Mouse (Mus musculus) forebrain, embryonic 10.5 days (tissue): ENCODE results near the gene Gstm3. TPM values are rescaled to one million over a fixed set of nuclear protein-coding genes. Genes with fewer than 3 reads are reported as not detected.
"Not testable (repeated sequence)": the region's sequence is repeated elsewhere in the genome, so short reads cannot be mapped to it uniquely, and the experiment has no call there.

ENCODE experiments used
- DNase-seq: peaks from one replicate; pipeline ENCODE4 v3.0.0-alpha.2; 2017; ENCODE audit warnings: low spot score; ENCODE audit errors: extremely low spot score
- H3K27ac ChIP-seq: fragments of 300-500 bp; sonication (generic); 2 replicates; pipeline ENCODE4 v1.5.1; 2016; ENCODE audit warnings: mild to moderate bottlenecking
- H3K27me3 ChIP-seq: fragments of 300-500 bp; sonication (generic); 2 replicates; pipeline ENCODE4 v1.6.1; 2016; ENCODE audit warnings: mild to moderate bottlenecking; ENCODE audit not compliant: poor library complexity, severe bottlenecking
- H3K36me3 ChIP-seq: fragments of 300-500 bp; sonication (generic); replicated peaks from 2 replicates; pipeline ENCODE4 v1.6.1; 2016; ENCODE audit warnings: mild to moderate bottlenecking, moderate library complexity
- H3K4me1 ChIP-seq: fragments of 300-500 bp; sonication (generic); 2 replicates; pipeline ENCODE4 v1.6.1; 2016
- H3K4me3 ChIP-seq: fragments of 300-500 bp; sonication (generic); 2 replicates; pipeline ENCODE4 v1.5.1; 2016; ENCODE audit warnings: mild to moderate bottlenecking, moderate library complexity
- H3K9me3 ChIP-seq: fragments of 300-500 bp; sonication (generic); 2 replicates; pipeline ENCODE4 v1.6.1; 2016; ENCODE audit warnings: mild to moderate bottlenecking, moderate library complexity
- WGBS: fragments of 180-500 bp; shearing (Covaris S2); methylation state at CpG from one replicate; pipeline ENCODE4 v1.1.7; 2016; 5-methylcytosine and 5-hydroxymethylcytosine counted together
- polyA plus RNA-seq: library from polyadenylated mRNA; unstranded; fragments of >200 nt; fragmentation: Nextera tagmentation; extraction: Ambion mirVana; gene quantifications from 2 replicates; pipeline ENCODE4 v1.2.1, GENCODE M21; 2016

Gene Gstm3
- not detected in 2 replicates for polyA plus RNA-seq

GRCm38 (mm10) chr3:107968724-107969395 lies at the start of gene Gstm3:
Gene Gstm3, minus strand, starts transcription at chr3:107969283.
- H3K4me3 ChIP-seq: no peak within 1 kb of the TSS
- H3K36me3 ChIP-seq: no peaks in the 10 kb centered on the region
- WGBS: 68% methylated on average over 13 of the region's 13 CpGs
- no peaks in the 10 kb centered on the region for H3K27me3 ChIP-seq
- no peaks in the 10 kb centered on the region for H3K9me3 ChIP-seq
- peaks cover 13% of the 10 kb centered on the region for H3K4me1 ChIP-seq
- H3K27ac ChIP-seq: no peak within 1 kb of the TSS
- no peak for DNase-seq

GRCm38 (mm10) chr3:108018190-108018820 lies 49.2 kb upstream of the Gstm3 start:
- Histone ChIP-seq H3K4me1 (peaks cover 35% of the 10 kb centered on the region), H3K27ac (peak overlapping the region; percentile 87), H3K9me3 (no peaks in the 10 kb centered on the region), H3K36me3 (no peaks in the 10 kb centered on the region), H3K4me3 (peak overlapping the region; percentile 60), H3K27me3 (peaks cover 6% of the 10 kb centered on the region)
- no peak for DNase-seq
- 36% methylated on average over 14 of the region's 14 CpGs for WGBS

GRCm38 (mm10) chr3:108017473-108018189 lies 48.5 kb upstream of the Gstm3 start, which contains the start of gene Gstm1:
Gene Gstm1, minus strand, starts transcription at chr3:108017973.
- Histone ChIP-seq H3K4me1 (peaks cover 35% of the 10 kb centered on the region), H3K9me3 (no peaks in the 10 kb centered on the region), H3K36me3 (no peaks in the 10 kb centered on the region), H3K4me3 (peak within 1 kb of the TSS; percentile 60), H3K27ac (peak within 1 kb of the TSS; percentile 87), H3K27me3 (peaks cover 6% of the 10 kb centered on the region)
- under 1% methylated on average over 31 of the region's 31 CpGs for WGBS
- peak; percentile 94 for DNase-seq

- not testable (repeated sequence) for H3K27me3 ChIP-seq, DNase-seq, H3K27ac ChIP-seq, H3K9me3 ChIP-seq, H3K36me3 ChIP-seq
- peak overlapping the region; percentile 60 for H3K4me3 ChIP-seq
- 84% methylated on average over 5 of the region's 5 CpGs for WGBS
- H3K4me1 ChIP-seq: peaks cover 37% of the 10 kb centered on the region
Observed at GRCm38 (mm10) chr3:108016468-108016867, 47.4 kb upstream of the Gstm3 start.

- DNase-seq: no peak
- Histone ChIP-seq H3K27ac (no peak overlapping the region), H3K4me1 (peaks cover 41% of the 10 kb centered on the region), H3K4me3 (no peak overlapping the region), H3K9me3 (no peaks in the 10 kb centered on the region), H3K27me3 (peaks cover 6% of the 10 kb centered on the region), H3K36me3 (no peaks in the 10 kb centered on the region)
- 88% methylated on average over 2 of the region's 2 CpGs for WGBS
Observed at GRCm38 (mm10) chr3:108014974-108015346, 45.9 kb upstream of the Gstm3 start.

GRCm38 (mm10) chr3:108014098-108014973 lies 45.3 kb upstream of the Gstm3 start:
- H3K4me3 ChIP-seq: no peak overlapping the region
- DNase-seq: no peak
- peaks cover 41% of the 10 kb centered on the region for H3K4me1 ChIP-seq
- H3K27me3 ChIP-seq: peaks cover 6% of the 10 kb centered on the region
- 87% methylated on average over 8 of the region's 8 CpGs for WGBS
- H3K9me3 ChIP-seq: no peaks in the 10 kb centered on the region
- H3K27ac ChIP-seq: no peak overlapping the region
- no peaks in the 10 kb centered on the region for H3K36me3 ChIP-seq

- no peak for DNase-seq
- no peaks in the 10 kb centered on the region for H3K36me3 ChIP-seq
- H3K27me3 ChIP-seq: peaks cover 6% of the 10 kb centered on the region
- H3K4me3 ChIP-seq: no peak overlapping the region
- peaks cover 37% of the 10 kb centered on the region for H3K4me1 ChIP-seq
- H3K27ac ChIP-seq: no peak overlapping the region
- no peaks in the 10 kb centered on the region for H3K9me3 ChIP-seq
- WGBS: 89% methylated on average over 4 of the region's 4 CpGs
Observed at GRCm38 (mm10) chr3:108013331-108013871, 44.3 kb upstream of the Gstm3 start.

GRCm38 (mm10) chr3:108011558-108011957 lies 42.5 kb upstream of the Gstm3 start:
- DNase-seq: no peak
- Histone ChIP-seq H3K36me3 (no peaks in the 10 kb centered on the region), H3K4me3 (no peak overlapping the region), H3K4me1 (peaks cover 21% of the 10 kb centered on the region), H3K27ac (no peak overlapping the region), H3K9me3 (no peaks in the 10 kb centered on the region), H3K27me3 (peaks cover 5% of the 10 kb centered on the region)
- WGBS: 52% methylated on average over 3 of the region's 3 CpGs

GRCm38 (mm10) chr3:108010286-108010685 lies 41.2 kb upstream of the Gstm3 start:
- Histone ChIP-seq H3K27ac (no peak overlapping the region), H3K36me3 (no peaks in the 10 kb centered on the region), H3K4me3 (no peak overlapping the region), H3K9me3 (no peaks in the 10 kb centered on the region), H3K4me1 (peaks cover 17% of the 10 kb centered on the region), H3K27me3 (no peaks in the 10 kb centered on the region)
- DNase-seq: no peak
- 92% methylated on average over 2 of the region's 2 CpGs for WGBS

- 89% methylated on average over 8 of the region's 8 CpGs for WGBS
- no peak for DNase-seq
- Histone ChIP-seq H3K4me1 (0 out of 2 replicates have a peak, but pooled peaks cover 2% of the 10 kb centered on the region), H3K27ac (no peak overlapping the region), H3K4me3 (no peak overlapping the region), H3K36me3 (no peaks in the 10 kb centered on the region), H3K27me3 (no peaks in the 10 kb centered on the region), H3K9me3 (no peaks in the 10 kb centered on the region)
Observed at GRCm38 (mm10) chr3:108002021-108002420, 32.9 kb upstream of the Gstm3 start.

GRCm38 (mm10) chr3:107999491-107999890 lies 30.4 kb upstream of the Gstm3 start:
- Histone ChIP-seq H3K27ac (no peak overlapping the region), H3K27me3 (no peaks in the 10 kb centered on the region), H3K36me3 (no peaks in the 10 kb centered on the region), H3K4me3 (no peak overlapping the region), H3K9me3 (no peaks in the 10 kb centered on the region), H3K4me1 (0 out of 2 replicates have a peak, but pooled peaks cover 5% of the 10 kb centered on the region)
- no peak for DNase-seq
- 95% methylated on average over 3 of the region's 3 CpGs for WGBS

- no peak for DNase-seq
- Histone ChIP-seq H3K36me3 (no peaks in the 10 kb centered on the region), H3K4me1 (0 out of 2 replicates have a peak, but pooled peaks cover 5% of the 10 kb centered on the region), H3K4me3 (no peak overlapping the region), H3K27ac (no peak overlapping the region), H3K27me3 (no peaks in the 10 kb centered on the region), H3K9me3 (no peaks in the 10 kb centered on the region)
- 88% methylated on average over 3 of the region's 3 CpGs for WGBS
Observed at GRCm38 (mm10) chr3:107998591-107998990, 29.5 kb upstream of the Gstm3 start.
